Mouse (Mus musculus) neural tube, embryonic 10.5 days (tissue): ENCODE data around the gene Tmem163.
A peak's percentile ranks its signal among the peaks of the same experiment; 100 is the strongest.

Experiments
- DNase-seq: peaks from one replicate; pipeline ENCODE4 v3.0.0-alpha.2; 2017; ENCODE audit warnings: low spot score; ENCODE audit errors: extremely low spot score

The Tmem163 gene

GRCm38 (mm10) chr1:127679498-127680133 is at the start of gene Tmem163:
TSS of gene Tmem163 (minus strand) at chr1:127679548.
- peak; percentile 58 for DNase-seq

- no peak for DNase-seq
These were observed 49.7 kb upstream of the Tmem163 start, which contains the start of gene Acmsd for GRCm38 (mm10) chr1:127729096-127729495. TSS of gene Acmsd (plus strand) at chr1:127729413.

GRCm38 (mm10) chr1:127723596-127723995 is 44.2 kb upstream of the Tmem163 start:
- no peak for DNase-seq

GRCm38 (mm10) chr1:127718290-127718689 is 38.9 kb upstream of the Tmem163 start:
- no peak for DNase-seq

GRCm38 (mm10) chr1:127716441-127716840 is 37.1 kb upstream of the Tmem163 start:
- no peak for DNase-seq

- DNase-seq: no peak
These were observed 26.9 kb upstream of the Tmem163 start for GRCm38 (mm10) chr1:127706269-127706668.

- no peak for DNase-seq
These were observed 22.8 kb upstream of the Tmem163 start for GRCm38 (mm10) chr1:127702187-127702586.

GRCm38 (mm10) chr1:127696533-127696932 is 17.2 kb upstream of the Tmem163 start:
- DNase-seq: no peak

GRCm38 (mm10) chr1:127677661-127678580 is 1.4 kb downstream of the Tmem163 start:
- peak; percentile 64 for DNase-seq

GRCm38 (mm10) chr1:127677131-127677631 is 2.2 kb downstream of the Tmem163 start:
- DNase-seq: peak; percentile 66

GRCm38 (mm10) chr1:127676516-127677099 is 2.7 kb downstream of the Tmem163 start:
- DNase-seq: peak; percentile 40

GRCm38 (mm10) chr1:127676116-127676515 is 3.2 kb downstream of the Tmem163 start:
- DNase-seq: no peak

GRCm38 (mm10) chr1:127675253-127675652 is 4.1 kb downstream of the Tmem163 start:
- DNase-seq: no peak

GRCm38 (mm10) chr1:127673221-127674050 is 5.9 kb downstream of the Tmem163 start:
- DNase-seq: no peak

- no peak for DNase-seq
These were observed 11.2 kb downstream of the Tmem163 start for GRCm38 (mm10) chr1:127668161-127668560.

GRCm38 (mm10) chr1:127667110-127667860 is 12.1 kb downstream of the Tmem163 start:
- DNase-seq: no peak

GRCm38 (mm10) chr1:127666221-127666620 is 13.1 kb downstream of the Tmem163 start:
- DNase-seq: no peak

- no peak for DNase-seq
These were observed 16.8 kb downstream of the Tmem163 start for GRCm38 (mm10) chr1:127662385-127663068.
